Mouse (Mus musculus) neural tube, embryonic 10.5 days (tissue): Measurements from ENCODE around the gene Tnik.

ENCODE experiments used
- DNase-seq: peaks from one replicate; pipeline ENCODE4 v3.0.0-alpha.2; 2017; ENCODE audit warnings: low spot score; ENCODE audit errors: extremely low spot score

Gene Tnik

DNA sequence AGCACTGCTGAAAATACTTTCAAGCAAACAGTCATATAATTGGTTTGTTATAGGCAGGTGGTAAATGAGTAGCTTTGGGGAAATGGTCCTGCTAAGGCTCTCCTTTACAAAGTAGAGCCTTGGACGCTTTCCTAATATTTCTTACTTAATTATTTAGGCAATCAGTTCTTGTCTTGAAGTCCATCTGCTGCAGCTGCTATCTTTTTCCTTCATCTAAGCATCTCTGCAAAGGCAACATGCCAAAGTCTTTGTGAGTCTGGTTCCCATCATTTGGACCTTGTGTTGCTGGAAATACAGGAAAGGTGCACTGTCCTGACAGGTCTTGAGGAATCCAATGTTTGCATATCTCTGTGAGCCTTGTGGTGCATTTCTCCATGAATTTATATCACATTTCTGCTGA, 82.9 kb downstream of the Tnik start:
- no peak for DNase-seq

DNA sequence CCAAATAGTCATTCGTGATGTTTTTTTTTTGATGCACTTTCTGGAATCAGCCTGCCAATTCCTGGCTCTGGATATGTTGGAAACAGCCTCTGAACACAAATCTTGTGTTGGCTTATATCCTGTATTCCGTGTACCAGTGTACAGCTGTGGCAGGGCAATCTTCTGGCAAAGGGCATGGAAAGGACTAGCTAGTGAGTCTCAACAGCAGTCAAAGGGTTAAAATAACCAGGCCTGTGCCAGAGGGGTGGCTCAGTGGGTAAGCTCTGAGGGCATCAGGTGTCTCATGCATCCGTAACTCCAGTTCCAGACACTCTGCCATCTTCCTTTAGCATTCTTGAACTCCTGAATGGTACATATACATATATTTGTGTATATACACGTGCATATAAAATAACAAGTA, 83.5 kb downstream of the Tnik start:
- no peak for DNase-seq

DNA sequence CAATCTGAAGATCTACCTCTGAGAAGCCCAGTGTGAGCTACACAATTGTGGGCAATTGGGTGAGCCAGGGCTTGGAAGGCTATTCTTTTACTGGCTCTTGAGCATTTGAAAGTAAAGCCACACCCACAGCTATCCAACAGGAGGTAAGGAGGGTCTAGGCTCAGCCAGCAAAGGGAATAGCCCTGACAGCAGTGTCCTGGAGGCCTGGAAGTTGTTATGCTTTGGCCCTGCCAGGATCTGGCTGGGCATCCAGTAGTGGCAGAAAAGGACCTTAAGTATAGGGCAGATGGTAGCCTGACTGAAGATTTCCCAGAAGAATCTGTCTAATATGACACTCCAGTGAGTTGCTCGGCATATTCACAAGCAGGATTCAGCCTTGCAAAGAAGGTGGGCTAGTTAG, 85.7 kb downstream of the Tnik start:
- no peak for DNase-seq

DNA sequence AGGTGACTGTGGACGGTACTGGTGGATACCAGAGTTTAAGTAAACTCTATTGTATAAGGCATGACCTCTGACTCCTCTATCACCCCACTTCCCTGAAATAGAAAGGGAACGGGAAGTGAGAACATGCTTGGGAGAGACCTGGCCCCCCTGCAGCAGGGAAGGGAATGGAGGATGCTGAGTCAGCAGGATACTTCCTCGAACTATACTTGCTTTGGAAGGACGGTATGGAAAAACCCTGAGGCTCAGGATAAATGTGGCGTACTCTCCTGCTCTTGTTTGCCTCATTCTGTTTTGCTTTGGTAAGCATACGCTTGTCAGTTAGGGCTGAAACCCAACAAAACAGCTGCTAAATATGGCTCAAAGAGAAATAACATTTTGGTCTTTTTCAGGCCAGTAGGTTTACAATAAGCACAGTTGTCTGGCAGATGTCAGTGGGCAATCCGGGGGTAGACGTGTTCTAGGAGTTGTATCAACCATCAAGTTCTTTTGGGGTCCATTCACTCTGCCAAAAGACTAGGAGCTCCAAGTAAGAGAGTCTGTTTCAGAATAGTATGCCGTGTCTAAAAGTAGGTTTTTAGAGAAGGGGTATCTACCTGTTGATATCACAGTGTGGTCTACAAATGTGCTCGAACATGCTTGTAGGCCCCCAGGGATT, 87.3 kb downstream of the Tnik start:
- DNase-seq = no peak

DNA sequence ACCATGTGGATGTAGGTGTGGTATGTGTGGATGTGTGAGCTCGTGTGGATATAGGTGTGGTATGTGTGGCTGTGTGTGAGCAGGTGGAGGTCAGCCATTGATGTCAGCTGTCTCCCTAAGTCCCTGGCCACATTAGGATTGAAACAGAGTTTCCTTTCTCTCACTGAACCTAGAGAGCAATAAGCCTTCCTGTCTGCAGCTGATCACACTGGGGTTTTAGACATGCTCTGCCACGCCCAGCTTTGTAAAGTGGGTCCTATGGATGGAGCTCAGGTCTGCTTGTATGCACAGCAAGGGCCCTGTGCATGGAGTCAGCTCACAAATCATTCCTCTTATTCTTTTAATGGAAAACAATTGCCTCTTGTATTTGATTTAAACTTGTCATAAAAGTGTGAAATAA, 95.4 kb downstream of the Tnik start:
- DNase-seq = no peak

DNA sequence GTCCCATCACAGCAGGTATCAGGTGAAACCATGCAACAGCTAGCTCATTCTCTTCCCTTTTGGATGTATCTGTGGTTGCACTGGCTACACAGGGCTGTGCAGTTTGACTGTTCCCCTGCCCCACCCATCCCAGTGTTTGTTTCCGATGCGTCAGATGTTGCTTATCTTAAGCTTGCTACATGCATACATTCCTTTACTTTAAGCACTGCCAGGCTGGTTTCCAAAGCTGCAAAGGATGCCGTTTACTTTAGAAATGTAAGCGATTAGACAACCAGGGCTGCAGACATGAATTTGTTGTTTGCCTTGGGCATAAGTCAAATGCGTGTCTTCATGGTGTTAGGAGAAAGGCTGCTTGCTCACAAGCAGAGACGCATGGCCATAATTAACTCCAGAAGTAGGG, 96.1 kb downstream of the Tnik start:
- no peak for DNase-seq

DNA sequence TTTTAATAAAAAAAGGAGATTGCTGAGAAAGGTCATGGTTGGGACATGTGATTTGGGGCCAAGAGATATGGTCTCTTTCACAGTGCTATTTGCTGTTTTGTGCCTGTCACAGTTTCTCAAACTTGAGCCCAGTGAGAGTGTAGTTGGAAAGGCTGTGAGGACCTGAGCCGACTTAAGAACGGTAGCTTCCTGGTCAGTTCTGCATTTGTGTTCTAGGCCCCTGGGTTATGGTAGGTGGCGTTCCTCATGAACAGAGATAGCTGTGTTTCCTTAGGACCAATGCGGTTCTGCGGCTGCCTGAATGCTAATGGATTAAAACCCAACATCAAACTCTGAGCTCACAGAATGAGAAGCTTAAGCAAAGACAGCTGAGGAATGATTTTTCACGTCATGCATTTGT, 98.0 kb downstream of the Tnik start:
- DNase-seq = no peak

DNA sequence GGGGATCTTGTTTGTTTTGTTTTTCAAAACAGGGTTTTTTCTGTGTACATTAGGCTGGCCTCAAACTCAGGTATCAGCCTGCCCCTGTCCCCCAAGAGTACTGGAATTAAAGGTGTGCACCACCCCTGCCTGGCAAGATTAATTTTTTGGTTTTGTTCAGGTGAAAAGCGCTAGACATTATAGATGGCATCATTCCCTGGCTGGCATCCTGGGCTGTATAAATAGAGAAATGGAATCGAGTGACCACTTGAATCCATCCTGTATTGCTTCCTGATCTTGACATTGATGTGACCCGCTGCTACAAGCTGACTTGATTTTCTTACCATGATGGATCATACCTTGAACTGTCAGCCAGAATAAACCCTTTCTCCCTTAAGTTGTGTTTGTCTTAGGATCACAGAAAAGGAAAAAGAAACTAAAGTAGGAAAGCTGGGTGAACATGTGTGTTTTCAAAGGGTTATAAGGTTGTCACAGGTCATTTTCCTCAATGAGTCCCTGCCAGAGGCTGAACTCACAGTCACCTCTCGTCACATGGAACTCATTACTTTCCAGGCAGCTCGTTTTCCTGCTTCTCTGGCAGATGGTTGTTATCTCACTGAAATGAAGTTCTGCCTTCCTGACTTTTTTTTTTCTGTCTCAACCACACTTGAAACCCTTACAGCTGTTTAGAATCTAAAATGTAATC, 100.6 kb downstream of the Tnik start:
- DNase-seq = peak; percentile 40

DNA sequence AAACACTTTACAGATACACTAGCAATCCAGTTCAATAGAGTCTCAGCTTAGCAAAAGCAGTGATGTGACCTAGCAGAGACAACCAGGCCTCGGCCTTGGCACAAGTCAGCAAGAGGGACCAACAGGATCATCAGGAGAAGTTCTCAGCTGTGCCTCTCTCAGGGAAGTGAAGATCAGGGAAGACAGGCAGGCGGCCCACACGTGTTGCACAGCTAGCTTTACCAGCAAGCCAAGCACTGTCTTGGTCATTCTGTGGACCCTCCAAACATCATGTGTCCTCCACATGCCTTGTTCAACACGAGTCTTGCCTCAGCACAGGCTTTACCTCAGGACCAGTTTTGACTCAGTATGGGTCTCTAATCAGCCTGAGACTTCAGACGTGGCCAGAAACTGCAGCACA, 105.7 kb downstream of the Tnik start:
- DNase-seq = no peak

DNA sequence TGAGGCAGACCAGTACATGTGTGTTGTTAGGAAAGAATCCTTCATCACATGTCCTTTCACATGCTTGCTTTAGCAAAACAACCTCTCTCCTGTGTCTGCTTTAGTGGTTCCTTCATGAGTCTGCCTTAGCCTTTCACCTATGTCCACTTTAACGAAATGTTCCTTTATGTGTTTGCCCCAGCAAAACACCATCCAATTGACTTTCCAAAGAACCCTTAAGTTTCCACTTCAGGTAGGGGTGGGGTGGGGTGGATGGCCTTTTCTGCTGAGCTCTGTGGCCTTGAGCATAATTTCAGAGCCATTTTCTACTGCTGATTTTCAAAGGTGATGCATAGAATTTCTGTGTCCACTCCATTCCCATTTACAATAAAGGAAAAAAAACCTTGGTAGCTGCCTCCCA, 106.3 kb downstream of the Tnik start:
- DNase-seq = no peak

DNA sequence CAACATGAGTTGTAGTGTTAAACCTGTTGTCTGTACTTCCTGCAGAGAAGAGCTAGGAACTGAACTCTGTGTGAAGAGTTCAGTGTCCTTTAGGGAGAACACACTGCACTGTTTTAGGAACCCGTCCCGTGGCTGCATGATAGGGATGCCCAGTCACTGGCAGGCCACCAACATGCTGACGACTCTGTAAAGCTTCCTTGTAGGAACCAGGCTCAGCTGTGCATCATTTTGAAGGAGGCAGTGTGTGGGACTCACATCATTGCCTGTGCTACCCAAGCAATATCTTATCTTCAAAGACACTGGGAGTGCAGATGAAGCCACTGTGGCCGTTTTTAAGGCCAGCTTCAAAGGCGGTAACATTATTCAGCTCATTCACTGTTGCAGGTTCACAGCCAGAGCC, 106.7 kb downstream of the Tnik start:
- no peak for DNase-seq

DNA sequence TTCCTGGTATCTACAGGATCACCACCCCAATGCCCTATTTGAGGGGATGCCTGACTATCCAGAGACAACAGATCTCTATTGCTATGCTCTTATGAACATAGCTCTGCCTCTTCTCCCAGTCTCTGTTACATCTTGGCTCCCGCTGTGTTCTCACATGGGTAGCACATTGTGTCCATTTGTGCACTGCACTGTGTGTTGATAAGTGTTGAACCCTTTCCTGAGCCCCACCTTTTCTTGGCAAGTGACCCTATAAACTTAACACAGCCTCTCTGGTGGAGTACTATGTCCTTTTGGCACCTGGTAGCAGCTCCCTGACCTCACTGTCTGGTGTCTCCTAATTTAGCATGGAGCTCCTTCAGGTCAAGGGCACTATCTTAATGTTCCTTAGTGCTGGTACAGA, 108.6 kb downstream of the Tnik start:
- DNase-seq = no peak

DNA sequence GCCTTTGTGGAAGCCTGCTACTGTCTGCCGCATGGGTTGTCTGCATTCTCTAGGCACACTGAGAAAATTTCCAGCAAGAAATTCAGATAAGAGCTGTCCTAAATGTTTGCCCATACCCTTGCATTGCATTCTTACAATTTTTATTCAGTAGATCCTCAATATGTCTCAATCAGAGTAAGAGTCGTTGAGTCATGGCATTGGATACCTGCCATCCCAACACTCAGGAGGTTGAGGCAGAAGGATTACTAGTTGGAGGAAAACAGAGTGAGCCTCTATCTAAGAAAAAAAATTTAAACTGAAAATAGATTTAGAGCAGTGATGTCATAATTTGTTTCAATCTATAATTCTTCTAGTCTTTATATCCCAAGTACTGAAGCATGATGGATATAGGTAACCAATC, 109.4 kb downstream of the Tnik start:
- DNase-seq = no peak

DNA sequence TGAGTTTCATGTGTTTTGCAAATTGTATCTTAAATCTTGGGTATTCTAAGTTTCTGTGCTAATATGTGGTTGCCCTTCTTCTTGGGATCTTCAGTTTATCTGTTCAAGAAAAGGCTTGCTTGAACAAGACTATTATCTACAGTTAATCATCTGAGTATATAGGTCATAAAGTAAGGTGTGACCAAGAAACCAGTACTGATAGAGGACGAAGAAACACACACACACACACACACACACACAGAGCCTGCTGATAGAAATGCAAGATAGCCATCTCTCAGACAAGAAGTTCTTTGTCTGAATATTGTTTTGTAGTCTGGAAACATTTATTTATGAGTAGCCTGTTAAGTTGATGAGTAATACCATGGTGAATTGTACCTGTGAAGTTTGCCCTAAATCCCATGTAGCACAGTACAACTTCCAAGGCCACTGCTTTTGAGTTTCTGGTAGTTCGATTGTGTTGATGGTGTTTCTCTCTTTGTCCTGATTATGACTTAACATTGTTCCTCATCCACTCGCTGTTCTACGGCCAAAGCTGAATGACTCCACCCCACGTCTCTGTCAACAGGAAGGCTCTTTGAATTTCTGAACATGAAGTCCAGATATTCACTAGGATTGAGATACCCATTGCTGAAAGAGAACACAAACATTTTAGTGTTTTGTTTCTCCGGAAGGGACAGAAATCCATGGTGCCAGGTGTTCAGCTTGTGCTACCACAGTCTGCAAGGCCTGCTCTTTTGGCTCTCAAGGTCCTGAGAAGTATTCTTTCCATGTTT, 111.9 kb downstream of the Tnik start:
- DNase-seq = no peak

DNA sequence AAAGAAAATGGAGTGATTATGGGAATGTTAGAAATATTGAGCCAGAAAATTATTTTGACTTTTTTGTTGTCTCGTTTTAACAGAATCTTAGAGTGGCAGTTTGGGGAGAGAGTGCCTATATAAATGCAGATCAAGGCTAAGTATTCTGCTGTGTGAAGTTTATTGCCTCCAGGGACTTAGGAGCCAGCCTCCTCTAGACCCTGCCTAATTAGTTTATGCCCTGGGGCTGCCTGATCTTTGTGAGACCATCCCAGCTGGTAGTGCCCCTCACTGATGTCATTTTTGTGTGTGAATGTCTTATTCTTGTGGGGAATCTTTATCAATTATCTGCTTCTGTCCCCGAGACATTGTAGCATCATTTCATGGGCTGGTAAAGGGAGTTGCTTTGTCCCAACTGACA, 117.2 kb downstream of the Tnik start:
- DNase-seq = no peak

DNA sequence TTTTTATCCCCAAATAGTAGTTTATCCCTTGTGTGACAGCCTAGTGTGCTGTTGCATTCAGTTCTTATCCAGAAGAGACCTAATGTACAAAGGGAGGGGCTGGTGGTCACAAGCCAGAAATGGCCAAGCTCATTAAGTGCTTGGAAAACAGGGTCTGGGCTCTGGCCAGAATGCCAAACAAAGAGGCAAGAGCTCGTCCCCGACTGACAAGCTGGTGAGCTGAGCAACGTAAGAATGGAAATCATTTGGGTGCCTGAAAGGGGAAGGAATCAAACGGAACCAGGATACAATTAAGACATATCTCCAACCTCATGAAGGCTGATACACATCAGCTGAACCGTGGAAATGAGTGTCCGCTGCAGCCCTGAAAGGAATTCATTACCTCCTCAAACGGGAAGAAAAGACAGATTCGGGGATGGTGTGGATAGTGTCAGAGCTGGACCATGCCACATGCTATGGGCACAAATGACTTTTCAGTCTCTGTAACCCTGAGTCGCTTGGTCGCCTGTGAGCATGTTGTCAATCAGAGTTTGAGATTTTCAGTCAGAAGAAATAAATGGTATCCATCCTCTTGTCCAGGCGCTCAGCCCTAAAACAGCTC, 120.6 kb downstream of the Tnik start:
- no peak for DNase-seq

DNA sequence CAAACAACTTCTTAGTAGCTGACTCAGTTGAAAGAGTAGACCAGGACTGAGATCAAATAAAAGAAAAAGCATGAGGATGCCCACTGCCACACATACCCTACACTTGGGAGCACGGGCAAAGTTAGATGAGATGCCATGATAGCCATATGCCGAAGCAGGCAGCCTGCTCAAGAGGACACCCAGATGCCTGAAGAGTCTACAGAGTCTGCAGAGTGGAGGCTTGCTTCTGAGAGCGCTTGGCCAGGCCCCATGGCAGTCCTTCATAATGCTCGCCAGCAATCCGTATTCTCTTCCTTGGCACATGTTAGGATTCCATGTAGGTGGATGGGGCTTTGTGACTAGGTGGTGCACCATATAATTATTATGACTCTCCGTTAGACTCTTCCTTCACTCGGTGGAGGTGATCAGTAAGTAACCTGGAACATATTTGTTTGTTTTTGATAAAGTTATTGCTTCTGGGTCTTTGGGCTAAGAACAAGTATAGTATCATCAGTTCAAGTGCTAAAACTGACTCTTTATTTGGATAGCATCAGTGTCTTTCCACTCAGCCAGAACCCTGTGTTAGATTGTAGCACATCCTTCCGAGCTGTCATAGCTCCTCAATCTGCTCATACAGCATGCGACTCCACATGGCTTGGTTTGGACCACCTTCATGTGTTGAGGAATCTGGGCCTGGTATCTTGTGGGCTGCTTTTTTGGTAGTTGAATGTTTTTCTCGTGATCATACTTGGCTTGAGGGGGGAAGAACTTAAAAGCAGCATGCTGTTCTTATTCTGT, 122.4 kb downstream of the Tnik start:
- no peak for DNase-seq

DNA sequence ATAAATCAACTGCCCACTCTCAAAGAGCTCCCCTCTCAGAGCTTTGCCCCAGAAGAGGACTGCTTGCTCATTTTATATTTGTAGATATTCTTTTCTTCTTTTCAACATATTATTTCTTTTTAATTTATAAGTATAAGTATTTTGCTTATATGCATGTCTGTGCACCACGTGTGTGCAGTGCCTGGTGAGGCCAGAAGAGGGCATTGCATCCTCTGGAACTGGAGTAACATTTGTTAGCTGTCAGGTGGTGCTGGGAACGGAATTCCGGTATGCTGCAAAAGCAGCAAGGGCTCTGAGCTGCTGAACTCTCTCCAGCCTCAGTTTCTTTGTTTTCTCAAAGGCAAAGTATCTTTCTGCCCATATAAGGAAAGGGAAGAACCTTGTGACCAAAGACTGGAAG, 125.5 kb downstream of the Tnik start:
- no peak for DNase-seq

DNA sequence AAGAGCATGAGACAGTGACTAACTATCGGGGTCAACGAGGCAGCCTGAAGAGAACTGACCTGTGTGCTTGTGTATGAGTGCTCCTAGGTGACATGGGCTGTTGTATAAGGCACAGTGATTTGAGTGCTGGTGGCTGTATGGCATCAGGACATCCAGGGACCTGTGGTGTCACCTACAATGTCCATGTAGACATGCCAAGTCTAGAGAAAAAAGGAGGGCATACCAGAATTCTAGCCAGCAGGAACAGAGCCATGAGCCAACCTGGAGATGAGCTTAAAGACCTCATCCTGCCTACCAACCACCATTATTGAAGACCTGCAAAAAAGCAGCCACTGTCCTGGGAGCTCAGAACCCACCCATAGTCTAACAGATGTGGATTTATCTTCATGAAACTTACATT, 127.2 kb downstream of the Tnik start:
- no peak for DNase-seq

DNA sequence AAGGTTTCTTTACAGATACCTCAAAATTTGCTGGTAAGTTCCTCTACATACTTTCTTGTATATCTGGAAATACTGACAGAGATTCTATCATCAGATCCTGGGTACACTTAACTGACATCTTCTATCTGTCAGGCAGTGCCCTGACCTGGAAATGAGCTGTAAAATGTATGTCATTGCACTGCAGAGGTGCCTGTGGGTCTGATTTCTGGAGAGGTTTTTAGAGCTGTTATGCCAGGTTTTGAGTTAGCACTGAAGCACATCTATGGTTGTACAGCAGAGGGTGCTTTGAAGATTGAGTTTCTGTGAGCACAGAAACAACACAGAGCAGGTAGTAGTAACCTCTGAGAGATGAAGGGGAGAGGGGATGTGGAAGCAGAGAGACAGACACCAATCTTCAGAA, 129.5 kb downstream of the Tnik start:
- no peak for DNase-seq

DNA sequence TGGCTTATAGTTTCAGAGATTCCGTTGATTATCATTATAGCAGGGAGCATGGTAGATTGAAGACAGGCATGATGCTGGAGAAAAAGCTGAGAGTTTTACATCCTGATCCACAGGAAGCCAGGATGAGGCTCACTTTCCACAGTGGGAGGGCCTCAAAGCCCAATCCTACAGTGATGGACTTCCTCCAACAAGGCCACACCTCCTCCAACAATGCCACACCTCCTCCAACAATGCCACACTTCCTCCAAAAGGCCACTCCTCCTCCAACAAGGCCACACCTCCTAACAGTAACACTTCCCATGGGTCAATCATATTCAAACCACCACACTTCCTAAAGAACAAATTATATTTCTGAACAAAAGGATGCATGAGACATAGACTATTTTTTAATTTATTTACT, 135.8 kb downstream of the Tnik start:
- DNase-seq = no peak
